27 mouse cellular contexts compared by ENCODE assay signal in the genomic region with DNA sequence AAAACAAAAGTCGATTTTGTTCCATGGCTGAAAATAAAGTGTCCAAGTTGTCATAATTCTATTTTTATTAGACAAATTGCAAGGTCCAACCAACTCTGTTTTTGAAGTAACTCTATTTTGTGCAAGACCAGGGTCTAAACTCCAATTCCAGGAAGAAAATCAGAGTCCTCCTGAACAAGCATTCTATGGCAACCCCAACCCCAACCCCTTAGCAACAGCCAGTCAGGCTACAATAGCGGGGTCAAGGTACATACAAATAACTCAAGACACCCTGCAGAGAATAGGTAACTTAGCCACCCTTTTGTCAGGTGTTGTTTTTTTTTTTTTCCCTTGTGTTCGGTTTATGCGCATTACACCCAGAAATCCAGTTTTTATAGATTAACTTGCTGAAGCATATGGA. TPM values are rescaled to one million over a fixed set of nuclear protein-coding genes. Genes with fewer than 3 reads are reported as not detected.
"Had no signal": no experiment of that assay in that cellular context is flagged by ENCODE, and none has a peak within 500 bp of the region (broad histone marks: within the 10 kb centered on the region; RNA-seq: fewer than 3 reads in every experiment).

No protein-coding gene starts in this region.

- H3K27ac ChIP-seq: midbrain, embryonic 10.5 days; midbrain, embryonic 12.5 days; neural tube, embryonic 13.5 days; neural tube, embryonic 15.5 days had no signal

- H3K4me2 ChIP-seq: lung, embryonic 14.5 days; midbrain, embryonic 12.5 days; neural tube, embryonic 13.5 days; neural tube, embryonic 15.5 days had no signal

- H3K4me1 ChIP-seq: midbrain, embryonic 10.5 days; midbrain, embryonic 12.5 days; neural tube, embryonic 13.5 days; neural tube, embryonic 15.5 days had no signal

- H3K4me3 ChIP-seq: midbrain, embryonic 10.5 days; midbrain, embryonic 12.5 days; myocyte; neural tube, embryonic 13.5 days; neural tube, embryonic 15.5 days had no signal

- ATAC-seq: midbrain, embryonic 16.5 days had no signal

- H3K9ac ChIP-seq: lung, embryonic 14.5 days; midbrain, embryonic 12.5 days; neural tube, embryonic 13.5 days; neural tube, embryonic 15.5 days had no signal

- H3K9me3 ChIP-seq: midbrain, embryonic 10.5 days; midbrain, embryonic 12.5 days; neural tube, embryonic 13.5 days; neural tube, embryonic 15.5 days had no signal

- H3K27me3 ChIP-seq: midbrain, embryonic 12.5 days had no signal

- DNase-seq: lung, adult 18-20 months; lung, embryonic 14.5 days; lung, postnatal 10 days; lung, postnatal 4 days; midbrain, embryonic 14.5 days; retina, postnatal 1 day; right cerebral cortex, adult 18-20 months; right cerebral cortex, postnatal 25 days; right cerebral cortex, postnatal 4 days; spleen, adult 18-20 months; thymus, adult 18-20 months; thymus, postnatal 14 days; thymus, postnatal 36 days had no signal

- H3K36me3 ChIP-seq: midbrain, embryonic 10.5 days; midbrain, embryonic 12.5 days; neural tube, embryonic 13.5 days; neural tube, embryonic 15.5 days had no signal

RNA-seq across cellular contexts. Expression of a gene that starts 6.6 kb away (rescaled TPM):
- total RNA-seq: megakaryocyte, adult 5-6 weeks; megakaryocyte-erythroid progenitor cell, adult 5-6 weeks had no signal
- polyA plus RNA-seq: lung, embryonic 14.5 days; lung, embryonic 16.5 days; midbrain, embryonic 10.5 days; midbrain, embryonic 12.5 days; midbrain, embryonic 14.5 days; midbrain, embryonic 16.5 days; myocyte; neural tube, embryonic 11.5 days; neural tube, embryonic 13.5 days; neural tube, embryonic 15.5 days; small intestine, adult 2 months; stomach, embryonic 14.5 days; stomach, embryonic 16.5 days; thymus, postnatal 0 days had no signal

RNA-seq across cellular contexts. Expression of a gene that starts 14.0 kb away (rescaled TPM):
- total RNA-seq: megakaryocyte, adult 5-6 weeks; megakaryocyte-erythroid progenitor cell, adult 5-6 weeks had no signal
- polyA plus RNA-seq: lung, embryonic 14.5 days; lung, embryonic 16.5 days; midbrain, embryonic 10.5 days; midbrain, embryonic 12.5 days; midbrain, embryonic 14.5 days; midbrain, embryonic 16.5 days; myocyte; neural tube, embryonic 11.5 days; neural tube, embryonic 13.5 days; neural tube, embryonic 15.5 days; small intestine, adult 2 months; stomach, embryonic 14.5 days; stomach, embryonic 16.5 days; thymus, postnatal 0 days had no signal

RNA-seq across cellular contexts. Expression of a gene that starts 21.0 kb away (rescaled TPM):
- total RNA-seq: megakaryocyte, adult 5-6 weeks; megakaryocyte-erythroid progenitor cell, adult 5-6 weeks had no signal
- polyA plus RNA-seq: lung, embryonic 14.5 days; lung, embryonic 16.5 days; midbrain, embryonic 10.5 days; midbrain, embryonic 12.5 days; midbrain, embryonic 14.5 days; midbrain, embryonic 16.5 days; myocyte; neural tube, embryonic 11.5 days; neural tube, embryonic 13.5 days; neural tube, embryonic 15.5 days; small intestine, adult 2 months; stomach, embryonic 14.5 days; stomach, embryonic 16.5 days; thymus, postnatal 0 days had no signal
